Mouse (Mus musculus) T-cell, adult 66 days (primary cell): ENCODE data around the gene Cog4. TPM values are rescaled to one million over a fixed set of nuclear protein-coding genes. Genes with fewer than 3 reads are reported as not detected.

Experiments used
- total RNA-seq, 2 experiments: library from RNA; stranded (reverse); gene quantifications; 3 replicates in 1 of 2; 4 replicates in 1 of 2; pipeline ENCODE4 v1.2.4; 2023

The Cog4 gene
- total RNA-seq: 10 to 100 TPM; 60.9 to 76.2 TPM

DNA sequence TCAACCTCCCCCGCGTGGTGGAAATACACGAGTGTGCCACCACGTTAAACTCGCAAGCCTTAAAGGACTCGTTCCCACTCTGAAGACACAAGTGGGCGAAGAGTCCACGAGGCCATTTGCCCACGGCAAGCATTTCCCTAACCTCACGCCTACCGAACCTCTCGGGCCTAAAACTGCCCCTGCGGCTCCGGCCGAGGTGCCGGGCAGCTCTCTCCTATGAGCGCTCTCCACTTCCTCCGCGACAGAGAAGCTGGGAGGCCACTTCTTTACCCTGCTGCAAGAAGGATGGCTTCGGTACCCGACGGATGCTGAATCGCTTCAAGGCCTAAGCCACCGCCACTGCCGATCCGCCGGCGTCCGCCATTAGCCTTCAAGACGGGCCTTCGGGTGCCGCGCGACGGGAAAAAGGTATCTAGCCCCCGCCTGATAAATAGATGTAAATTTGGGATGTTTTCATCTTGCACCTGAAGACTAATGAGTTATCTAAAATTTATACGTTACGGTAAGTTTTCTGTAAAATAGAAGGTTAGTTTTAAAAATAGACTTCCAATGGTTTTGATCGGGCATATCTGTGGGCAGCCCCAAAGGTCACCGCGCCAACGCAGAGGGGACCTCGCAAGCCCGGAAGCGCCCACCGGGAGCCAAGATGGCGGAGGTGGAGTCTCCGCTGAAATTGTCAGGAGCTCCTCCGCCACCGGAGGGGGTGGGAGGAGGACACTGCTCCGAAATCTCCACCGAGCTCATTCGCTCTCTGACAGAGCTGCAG lies at the start of gene Cog4, which contains the start of gene Sf3b3:
Gene Cog4, plus strand, starts transcription at position 196 of the 766 bp plus-strand sequence.
Gene Sf3b3, minus strand, starts transcription at position 383 of the 766 bp plus-strand sequence.

GRCm38 (mm10) chr8:110805669-110806068 lies 40.7 kb upstream of the Cog4 start, which contains the start of gene Il34:
TSS of gene Il34 (minus strand) at chr8:110805924.

GRCm38 (mm10) chr8:110901839-110902578 lies 55.6 kb downstream of the Cog4 start, which contains the start of gene Fuk:
TSS of gene Fuk (minus strand) at chr8:110902488.

GRCm38 (mm10) chr8:110919341-110920031 lies 73.1 kb downstream of the Cog4 start, which contains the start of gene St3gal2:
TSS of gene St3gal2 (plus strand) at chr8:110919922.

Other genes starting within 250 kb of the Cog4 start
- gene Vac14, start 228.0 kb upstream of the Cog4 start, total RNA-seq: 10 to 100 TPM; 50.8 to 55.4 TPM
- gene Mtss1l, start 125.1 kb upstream of the Cog4 start, total RNA-seq: 1 to 10 TPM; 4.3 TPM
- gene Il34, start 40.7 kb upstream of the Cog4 start, total RNA-seq: not detected
- 100 to 1,000 TPM; 159 to 166 TPM for gene Sf3b3, start 187 bp downstream of the Cog4 start, total RNA-seq
- 10 to 100 TPM; 12.2 to 15.7 TPM for gene Fuk, start 55.9 kb downstream of the Cog4 start, total RNA-seq
- gene St3gal2, start 73.3 kb downstream of the Cog4 start, total RNA-seq: 10 to 100 TPM; 12.0 to 13.1 TPM
- 10 to 100 TPM; 68.3 to 70.0 TPM for gene Ddx19a, start 151.2 kb downstream of the Cog4 start, total RNA-seq
- gene Ddx19b, start 185.2 kb downstream of the Cog4 start, total RNA-seq: 10 to 100 TPM; 17.3 to 20.2 TPM
- gene Aars, start 186.5 kb downstream of the Cog4 start, total RNA-seq: 10 to 100 TPM; 46.1 to 58.0 TPM
- gene Exosc6, start 209.7 kb downstream of the Cog4 start, total RNA-seq: 10 to 100 TPM; 14.8 to 16.0 TPM
- not detected for gene Clec18a, start 245.8 kb downstream of the Cog4 start, total RNA-seq
- 10 to 100 TPM; 21.6 to 28.1 TPM for gene Pdpr, start 248.0 kb downstream of the Cog4 start, total RNA-seq